ENCODE assay signal across 13 mouse cellular contexts in genomic region chr17:26611328-26611727, GRCm38 (mm10). TPM values are rescaled to one million over a fixed set of nuclear protein-coding genes. Genes with fewer than 3 reads are reported as not detected.
DNase-seq lines count a peak whose midpoint lies in the region; ATAC-seq and TF ChIP-seq lines count a peak whose summit lies in the region.
"Had no signal": no experiment of that assay in that cellular context is flagged by ENCODE, and none has a peak within 500 bp of the region (broad histone marks: within the 10 kb centered on the region; RNA-seq: fewer than 3 reads in every experiment).

No protein-coding gene starts in this region.

- no peaks in the 10 kb centered on the region for H3K9me3 ChIP-seq in hindbrain, embryonic 15.5 days
- H3K9me3 ChIP-seq in hindbrain, embryonic 11.5 days (ENCODE audit: control insufficient read depth, low read length): no peaks in the 10 kb centered on the region
- H3K9me3 ChIP-seq: limb, embryonic 12.5 days had no signal

- DNase-seq in hindbrain, embryonic 11.5 days (ENCODE audit: low spot score): no peak
- DNase-seq in testis, postnatal 10 days (ENCODE audit: low spot score): no peak
- peak; percentile 54 for DNase-seq in heart, postnatal 4 days
- peak; percentile 27 for DNase-seq in testis, postnatal 14 days (ENCODE audit: low spot score)
- no peak for DNase-seq in embryo, embryonic 10.5 days (ENCODE audit: low spot score)
- DNase-seq: right cerebral cortex, postnatal 14 days; thymus, postnatal 4 days had no signal

- TF ChIP-seq POLR2A in testis, adult 2 months (IDR thresholded peaks at IDR 0.05; ENCODE audit: control insufficient read depth, low read depth, low read length): no peak

- H3K4me1 ChIP-seq in hindbrain, embryonic 15.5 days (replicated peaks): 0 out of 2 replicates have a peak, but pooled peaks cover 6% of the 10 kb centered on the region
- no peaks in the 10 kb centered on the region for H3K4me1 ChIP-seq in hindbrain, embryonic 11.5 days (replicated peaks; ENCODE audit: control insufficient read depth, insufficient read depth, low read length)
- H3K4me1 ChIP-seq in testis, adult 2 months (ENCODE audit: control insufficient read depth, insufficient read depth, low read length): peaks cover 2% of the 10 kb centered on the region

- 62% methylated on average over 7 of the region's 7 CpGs for WGBS in hindbrain, embryonic 15.5 days
- 91% methylated on average over 7 of the region's 7 CpGs for WGBS in hindbrain, embryonic 11.5 days

- H3K36me3 ChIP-seq in hindbrain, embryonic 15.5 days: peaks cover 26% of the 10 kb centered on the region
- H3K36me3 ChIP-seq in hindbrain, embryonic 11.5 days (ENCODE audit: control insufficient read depth, insufficient read depth, low read length): peaks cover 2% of the 10 kb centered on the region; the same call in 1 of the 2 replicates
- no peaks in the 10 kb centered on the region for H3K36me3 ChIP-seq in testis, adult 2 months (ENCODE audit: control insufficient read depth, insufficient read depth, low read length)

- no peak overlapping the region for H3K9ac ChIP-seq in hindbrain, embryonic 15.5 days
- no peak overlapping the region for H3K9ac ChIP-seq in hindbrain, embryonic 11.5 days (ENCODE audit: low read depth, low read length)
- H3K9ac ChIP-seq: limb, embryonic 12.5 days had no signal

- H3K4me3 ChIP-seq in hindbrain, embryonic 15.5 days: no peak overlapping the region
- no peak overlapping the region for H3K4me3 ChIP-seq in hindbrain, embryonic 11.5 days (ENCODE audit: low read depth, low read length)
- no peak overlapping the region for H3K4me3 ChIP-seq in testis, adult 2 months (ENCODE audit: control insufficient read depth, low read depth, low read length)
- H3K4me3 ChIP-seq: limb, embryonic 12.5 days had no signal

- ATAC-seq in hindbrain, embryonic 15.5 days (ENCODE audit: low FRiP score, low read depth): no peak
- ATAC-seq in hindbrain, embryonic 11.5 days (ENCODE audit: low FRiP score): no peak
- ATAC-seq in inflammation-experienced regulatory T-cells, adult 6 months: no peak
- ATAC-seq: forebrain, embryonic 16.5 days had no signal

- no peaks in the 10 kb centered on the region for H3K27me3 ChIP-seq in hindbrain, embryonic 15.5 days
- no peaks in the 10 kb centered on the region for H3K27me3 ChIP-seq in hindbrain, embryonic 11.5 days (ENCODE audit: control insufficient read depth, insufficient read depth, low read length)
- H3K27me3 ChIP-seq in testis, adult 2 months (ENCODE audit: control insufficient read depth, insufficient read depth, low read length): no peaks in the 10 kb centered on the region
- H3K27me3 ChIP-seq: CH12.LX; limb, embryonic 12.5 days had no signal

- no peak overlapping the region for H3K4me2 ChIP-seq in hindbrain, embryonic 15.5 days
- no peak overlapping the region for H3K4me2 ChIP-seq in hindbrain, embryonic 11.5 days (replicated peaks; ENCODE audit: low read depth, low read length)
- H3K4me2 ChIP-seq: limb, embryonic 12.5 days had no signal

- TF ChIP-seq CTCF in testis, adult 2 months (IDR thresholded peaks at IDR 0.05; ENCODE audit: control insufficient read depth, insufficient read depth, insufficient replicate concordance, low read depth, low read length): no peak

- peak overlapping the region; percentile 25 for H3K27ac ChIP-seq in hindbrain, embryonic 15.5 days (replicated peaks)
- H3K27ac ChIP-seq in hindbrain, embryonic 11.5 days (ENCODE audit: low read depth, low read length): no peak overlapping the region
- 0 out of 2 replicates have a peak overlapping the region, but pooled peaks have one; percentile 9 for H3K27ac ChIP-seq in testis, adult 2 months (ENCODE audit: control insufficient read depth, insufficient read depth, low read depth, low read length)
- H3K27ac ChIP-seq: limb, embryonic 12.5 days had no signal

RNA-seq across cellular contexts. Expression of gene Dusp1, which starts 49.4 kb away (rescaled TPM):
- polyA plus RNA-seq in hindbrain, embryonic 15.5 days (2015; fragmentation: Nextera tagmentation; extraction: Ambion mirVana): 27.7 and 34.6 TPM in 2 replicates
- 34.9 and 39.0 TPM in 2 replicates for polyA plus RNA-seq in hindbrain, embryonic 11.5 days (2014; fragmentation: Nextera tagmentation; extraction: Ambion mirVana)
- 19.7 and 24.5 TPM in 2 replicates for polyA plus RNA-seq in testis, adult 2 months (2012; rRNA removed)
- total RNA-seq in heart, postnatal 4 days (2021): 10 to 100 TPM; 66.9 to 69.5 TPM
- 10 to 100 TPM; 31.4 to 56.0 (median 32.0) TPM for polyA plus RNA-seq in inflammation-experienced regulatory T-cells, adult 6 months (2017; shearing (Covaris generic))

RNA-seq across cellular contexts. Expression of gene Ergic1, which starts 50.0 kb away (rescaled TPM):
- 91.3 and 97.3 TPM in 2 replicates for polyA plus RNA-seq in hindbrain, embryonic 15.5 days (2015; fragmentation: Nextera tagmentation; extraction: Ambion mirVana)
- polyA plus RNA-seq in hindbrain, embryonic 11.5 days (2014; fragmentation: Nextera tagmentation; extraction: Ambion mirVana): 112 and 119 TPM in 2 replicates
- 115 and 122 TPM in 2 replicates for polyA plus RNA-seq in testis, adult 2 months (2012; rRNA removed)
- 100 to 1,000 TPM; 109 to 115 TPM for total RNA-seq in heart, postnatal 4 days (2021)
- polyA plus RNA-seq in inflammation-experienced regulatory T-cells, adult 6 months (2017; shearing (Covaris generic)): 10 to 100 TPM; 35.9 to 50.4 (median 39.8) TPM

RNA-seq across cellular contexts. Expression of gene Atp6v0e, which starts 51.7 kb away (rescaled TPM):
- polyA plus RNA-seq in hindbrain, embryonic 15.5 days (2015; fragmentation: Nextera tagmentation; extraction: Ambion mirVana): 95.2 and 104 TPM in 2 replicates
- 123 and 126 TPM in 2 replicates for polyA plus RNA-seq in hindbrain, embryonic 11.5 days (2014; fragmentation: Nextera tagmentation; extraction: Ambion mirVana)
- polyA plus RNA-seq in testis, adult 2 months (2012; rRNA removed): 81.1 and 101 TPM in 2 replicates
- 10 to 100 TPM; 85.3 to 85.5 TPM for total RNA-seq in heart, postnatal 4 days (2021)
- polyA plus RNA-seq in inflammation-experienced regulatory T-cells, adult 6 months (2017; shearing (Covaris generic)): 100 to 1,000 TPM; 402 to 432 (median 418) TPM

Comparison
In these comparisons a context has a peak if more than half of its experiments do, and no peak if none do; other contexts are left out.
1. DNase-seq: peak in heart, postnatal 4 days (single experiment) and testis, postnatal 14 days (single experiment); none in hindbrain, embryonic 11.5 days (single experiment), testis, postnatal 10 days (single experiment) and embryo, embryonic 10.5 days (single experiment).